Mouse (Mus musculus): ENCODE results near the gene Olfr547.
"Not testable (repeated sequence)": the region's sequence is repeated elsewhere in the genome, so short reads cannot be mapped to it uniquely, and the experiment has no call there.

Olfr547 gene

GRCm38 (mm10) chr7:102534449-102534848 lies at the start of gene Olfr547:
Gene Olfr547 (plus strand): TSS chr7:102534749.
- no peak for DNase-seq (ENCODE audit: low read depth)

GRCm38 (mm10) chr7:102484766-102485165 lies 49.8 kb upstream of the Olfr547 start:
- DNase-seq (ENCODE audit: low read depth): not testable (repeated sequence)

GRCm38 (mm10) chr7:102486105-102486504 lies 48.4 kb upstream of the Olfr547 start:
- no peak for DNase-seq (ENCODE audit: low read depth)

GRCm38 (mm10) chr7:102488161-102488560 lies 46.4 kb upstream of the Olfr547 start, which contains the start of gene Olfr544:
Gene Olfr544 (minus strand): TSS chr7:102488313.
- DNase-seq (ENCODE audit: low read depth): no peak

GRCm38 (mm10) chr7:102494416-102494815 lies 40.1 kb upstream of the Olfr547 start:
- DNase-seq (ENCODE audit: low read depth): not testable (repeated sequence)

GRCm38 (mm10) chr7:102499473-102499872 lies 35.1 kb upstream of the Olfr547 start, which contains the start of gene Olfr545:
Gene Olfr545 (minus strand): TSS chr7:102499573.
- DNase-seq (ENCODE audit: low read depth): no peak

- DNase-seq (ENCODE audit: low read depth): no peak
These were observed 32.6 kb upstream of the Olfr547 start for GRCm38 (mm10) chr7:102501986-102502385.

- DNase-seq (ENCODE audit: low read depth): peak; percentile 64
These were observed 27.7 kb upstream of the Olfr547 start for GRCm38 (mm10) chr7:102506848-102507247.

GRCm38 (mm10) chr7:102508066-102508465 lies 26.5 kb upstream of the Olfr547 start:
- DNase-seq (ENCODE audit: low read depth): no peak

GRCm38 (mm10) chr7:102508666-102509065 lies 25.9 kb upstream of the Olfr547 start:
- DNase-seq (ENCODE audit: low read depth): no peak

- no peak for DNase-seq (ENCODE audit: low read depth)
These were observed 24.8 kb upstream of the Olfr547 start for GRCm38 (mm10) chr7:102509726-102510125.

GRCm38 (mm10) chr7:102511927-102512326 lies 22.6 kb upstream of the Olfr547 start:
- no peak for DNase-seq (ENCODE audit: low read depth)

- DNase-seq (ENCODE audit: low read depth): peak; percentile 59
These were observed 21.6 kb upstream of the Olfr547 start for GRCm38 (mm10) chr7:102512814-102513435.

GRCm38 (mm10) chr7:102514144-102514543 lies 20.4 kb upstream of the Olfr547 start:
- DNase-seq (ENCODE audit: low read depth): peak; percentile 18

- no peak for DNase-seq (ENCODE audit: low read depth)
These were observed 18.1 kb upstream of the Olfr547 start for GRCm38 (mm10) chr7:102516261-102517050.

- no peak for DNase-seq (ENCODE audit: low read depth)
These were observed 17.6 kb upstream of the Olfr547 start for GRCm38 (mm10) chr7:102517051-102517335.

GRCm38 (mm10) chr7:102529052-102529451 lies 5.5 kb upstream of the Olfr547 start:
- no peak for DNase-seq (ENCODE audit: low read depth)

- DNase-seq (ENCODE audit: low read depth): no peak
These were observed 6.0 kb downstream of the Olfr547 start, which contains the start of gene Olfr548-ps1 for GRCm38 (mm10) chr7:102540596-102540995. Gene Olfr548-ps1 (plus strand): TSS chr7:102540896.

- no peak for DNase-seq (ENCODE audit: low read depth)
These were observed 6.7 kb downstream of the Olfr547 start for GRCm38 (mm10) chr7:102541251-102541650.

GRCm38 (mm10) chr7:102549570-102549969 lies 15.0 kb downstream of the Olfr547 start, which contains the start of gene Olfr549:
Gene Olfr549 (plus strand): TSS chr7:102549870.
- no peak for DNase-seq (ENCODE audit: low read depth)

- no peak for DNase-seq (ENCODE audit: low read depth)
These were observed 18.7 kb downstream of the Olfr547 start for GRCm38 (mm10) chr7:102553279-102553678.

GRCm38 (mm10) chr7:102564999-102565997 lies 30.7 kb downstream of the Olfr547 start, which contains the start of gene Trim21:
Gene Trim21 (minus strand): TSS chr7:102565486.
- DNase-seq (ENCODE audit: low read depth): peak; percentile 85

Data from c-Kit-positive CD71-negative TER-119-negative erythroid progenitor cells, embryonic 14.5 days (primary cell).